Mouse (Mus musculus) spleen, adult 2 months (tissue): Measurements from ENCODE around the gene Ifit1bl2. TPM values are rescaled to one million over a fixed set of nuclear protein-coding genes. Genes with fewer than 3 reads are reported as not detected.
"Not testable (repeated sequence)": the region's sequence is repeated elsewhere in the genome, so short reads cannot be mapped to it uniquely, and the experiment has no call there.

Experiments
- DNase-seq, 2 experiments: peaks; one replicate each; pipeline versions ENCODE4 v3.0.0 to v3.0.0-alpha.2; 2012 to 2021; ENCODE audit warnings: low spot score in 2 of 2, low read depth in 1 of 2
- H3K27ac ChIP-seq: fragments of 200-500 bp; 2 replicates; pipeline ENCODE4 v1.5.1; 2012; ENCODE audit warnings: low read length, inconsistent platforms; ENCODE audit not compliant: insufficient read depth
- H3K27me3 ChIP-seq: fragments of 200-500 bp; 2 replicates; pipeline ENCODE4 v1.6.1; 2012; ENCODE audit warnings: mild to moderate bottlenecking, moderate library complexity, low read length, inconsistent platforms; ENCODE audit not compliant: control insufficient read depth, insufficient read depth
- H3K36me3 ChIP-seq: fragments of 200-500 bp; 2 replicates; pipeline ENCODE4 v1.6.1; 2012; ENCODE audit warnings: mild to moderate bottlenecking, low read length, inconsistent platforms; ENCODE audit not compliant: control insufficient read depth, insufficient read depth
- H3K4me1 ChIP-seq: fragments of 200-500 bp; 2 replicates; pipeline ENCODE4 v1.6.1; 2011; ENCODE audit warnings: inconsistent platforms; ENCODE audit not compliant: control insufficient read depth, insufficient read depth, insufficient read length
- H3K4me3 ChIP-seq: fragments of 200-500 bp; 2 replicates; pipeline ENCODE4 v1.5.1; 2011; ENCODE audit warnings: mild to moderate bottlenecking, inconsistent platforms; ENCODE audit not compliant: insufficient read depth, insufficient read length; ENCODE audit errors: extremely low read depth
- CTCF ChIP-seq: fragments of 200-500 bp; IDR thresholded peaks from 2 replicates; pipeline ENCODE4 v1.5.1; 2011; ENCODE audit warnings: mild to moderate bottlenecking, inconsistent platforms; ENCODE audit not compliant: insufficient read depth, insufficient read length, insufficient replicate concordance; ENCODE audit errors: extremely low read depth
- POLR2A ChIP-seq: fragments of 200-500 bp; IDR thresholded peaks from 2 replicates; pipeline ENCODE4 v1.6.1; 2011; ENCODE audit warnings: low read depth, low read length, inconsistent platforms
- WGBS: fragments of 180-500 bp; shearing (Covaris S2); methylation state at CpG from one replicate; pipeline ENCODE4 v1.1.7; 2018; 5-methylcytosine and 5-hydroxymethylcytosine counted together
- polyA plus RNA-seq: library from polyadenylated mRNA; depleted of rRNA; stranded (reverse); fragments of >200 nt; gene quantifications from 2 replicates; pipeline ENCODE4 v1.2.3, GENCODE M21; 2012

Ifit1bl2 gene
- polyA plus RNA-seq, 1 experiment: 0.05 TPM

GRCm38 (mm10) chr19:34636933-34637557 lies 3.5 kb downstream of the Ifit1bl2 start:
- TF ChIP-seq POLR2A (no peak), CTCF (peak; percentile 71; the same call in 1 of the 2 replicates)
- 23% methylated on average over 3 of the region's 3 CpGs for WGBS
- Histone ChIP-seq H3K27me3 (no peaks in the 10 kb centered on the region), H3K4me3 (no peak overlapping the region), H3K36me3 (no peaks in the 10 kb centered on the region), H3K27ac (no peak overlapping the region), H3K4me1 (peaks cover 6% of the 10 kb centered on the region; the same call in 1 of the 2 replicates)
- DNase-seq: peak; percentile 25 to 50

- TF ChIP-seq CTCF: no peak
- no peak for TF ChIP-seq POLR2A
- no peak for DNase-seq
- Histone ChIP-seq H3K36me3 (no peaks in the 10 kb centered on the region), H3K27me3 (no peaks in the 10 kb centered on the region), H3K27ac (no peak overlapping the region), H3K4me3 (no peak overlapping the region), H3K4me1 (no peaks in the 10 kb centered on the region)
- 23% methylated on average over 2 of the region's 2 CpGs for WGBS
These were observed 7.1 kb downstream of the Ifit1bl2 start for GRCm38 (mm10) chr19:34633484-34633883.

- no peak for DNase-seq
These were observed 9.1 kb downstream of the Ifit1bl2 start for GRCm38 (mm10) chr19:34631487-34631886.

GRCm38 (mm10) chr19:34627496-34627895 lies 13.0 kb downstream of the Ifit1bl2 start:
- H3K27me3 ChIP-seq: no peaks in the 10 kb centered on the region
- WGBS: 92% methylated on average over 2 of the region's 2 CpGs

More at GRCm38 (mm10) chr19:34631487-34631886, 9.1 kb downstream of the Ifit1bl2 start:
- no peak overlapping the region for H3K27ac ChIP-seq
- H3K36me3 ChIP-seq: no peaks in the 10 kb centered on the region
- no peak overlapping the region for H3K4me3 ChIP-seq
- H3K27me3 ChIP-seq: no peaks in the 10 kb centered on the region
- no peaks in the 10 kb centered on the region for H3K4me1 ChIP-seq
- no peak for TF ChIP-seq CTCF
- TF ChIP-seq POLR2A: no peak

GRCm38 (mm10) chr19:34624663-34625062 lies 15.9 kb downstream of the Ifit1bl2 start:
- no peak for TF ChIP-seq CTCF
- no peak for TF ChIP-seq POLR2A
- Histone ChIP-seq H3K27ac (peak overlapping the region; percentile 2; the same call in 1 of the 2 replicates), H3K27me3 (no peaks in the 10 kb centered on the region), H3K4me1 (peaks cover 3% of the 10 kb centered on the region; the same call in 1 of the 2 replicates), H3K36me3 (no peaks in the 10 kb centered on the region), H3K4me3 (no peak overlapping the region)
- WGBS: 51% methylated on average over 4 of the region's 4 CpGs
- DNase-seq: no peak

More at GRCm38 (mm10) chr19:34627496-34627895, 13.0 kb downstream of the Ifit1bl2 start:
- peaks cover 3% of the 10 kb centered on the region; the same call in 1 of the 2 replicates for H3K4me1 ChIP-seq
- H3K4me3 ChIP-seq: no peak overlapping the region
- H3K27ac ChIP-seq: no peak overlapping the region
- DNase-seq: no peak
- TF ChIP-seq POLR2A (no peak), CTCF (no peak)
- H3K36me3 ChIP-seq: no peaks in the 10 kb centered on the region

GRCm38 (mm10) chr19:34623781-34624180 lies 16.8 kb downstream of the Ifit1bl2 start:
- peaks cover 3% of the 10 kb centered on the region; the same call in 1 of the 2 replicates for H3K4me1 ChIP-seq
- H3K27me3 ChIP-seq: no peaks in the 10 kb centered on the region
- TF ChIP-seq POLR2A: no peak
- no peak for TF ChIP-seq CTCF
- peak overlapping the region; percentile 65 for H3K27ac ChIP-seq
- WGBS: 91% methylated on average over 6 of the region's 6 CpGs
- H3K36me3 ChIP-seq: no peaks in the 10 kb centered on the region
- no peak for DNase-seq
- H3K4me3 ChIP-seq: no peak overlapping the region

- TF ChIP-seq POLR2A (no peak), CTCF (no peak)
- peaks cover 3% of the 10 kb centered on the region; the same call in 1 of the 2 replicates for H3K4me1 ChIP-seq
- WGBS: 91% methylated on average over 5 of the region's 5 CpGs
- no peak for DNase-seq
- no peaks in the 10 kb centered on the region for H3K36me3 ChIP-seq
- no peak overlapping the region for H3K27ac ChIP-seq
- H3K27me3 ChIP-seq: no peaks in the 10 kb centered on the region
- H3K4me3 ChIP-seq: no peak overlapping the region
These were observed 19.7 kb downstream of the Ifit1bl2 start for GRCm38 (mm10) chr19:34620871-34621270.

- DNase-seq, H3K4me3 ChIP-seq, H3K4me1 ChIP-seq, H3K36me3 ChIP-seq, H3K27me3 ChIP-seq: not testable (repeated sequence)
- H3K27ac ChIP-seq: peak overlapping the region; percentile 27; the same call in 1 of the 2 replicates
- 74% methylated on average over 5 of the region's 11 CpGs for WGBS
These were observed 28.1 kb downstream of the Ifit1bl2 start for GRCm38 (mm10) chr19:34612243-34613001.

- peaks cover 10% of the 10 kb centered on the region for H3K4me1 ChIP-seq
- H3K36me3 ChIP-seq, DNase-seq, H3K4me3 ChIP-seq, H3K27me3 ChIP-seq, H3K27ac ChIP-seq: not testable (repeated sequence)
- WGBS: 74% methylated on average over 3 of the region's 3 CpGs
These were observed 30.4 kb downstream of the Ifit1bl2 start for GRCm38 (mm10) chr19:34610118-34610517.
